Mouse (Mus musculus) thymus, adult 2 months (tissue): ENCODE data around the gene Gpi1.

Experiments
- CTCF ChIP-seq: fragments of 200-500 bp; IDR thresholded peaks from 2 replicates; pipeline ENCODE4 v1.5.1; 2012; ENCODE audit warnings: mild to moderate bottlenecking, control low read depth, low read length, moderate library complexity, borderline replicate concordance; ENCODE audit not compliant: control insufficient read depth, poor library complexity, insufficient read depth; ENCODE audit errors: extremely low read depth
- POLR2A ChIP-seq: fragments of 200-500 bp; IDR thresholded peaks from 2 replicates; pipeline ENCODE4 v1.6.1; 2012; ENCODE audit warnings: mild to moderate bottlenecking, low read length, control low read depth, moderate library complexity; ENCODE audit not compliant: control insufficient read depth, poor library complexity, insufficient read depth; ENCODE audit errors: extremely low read depth

DNA sequence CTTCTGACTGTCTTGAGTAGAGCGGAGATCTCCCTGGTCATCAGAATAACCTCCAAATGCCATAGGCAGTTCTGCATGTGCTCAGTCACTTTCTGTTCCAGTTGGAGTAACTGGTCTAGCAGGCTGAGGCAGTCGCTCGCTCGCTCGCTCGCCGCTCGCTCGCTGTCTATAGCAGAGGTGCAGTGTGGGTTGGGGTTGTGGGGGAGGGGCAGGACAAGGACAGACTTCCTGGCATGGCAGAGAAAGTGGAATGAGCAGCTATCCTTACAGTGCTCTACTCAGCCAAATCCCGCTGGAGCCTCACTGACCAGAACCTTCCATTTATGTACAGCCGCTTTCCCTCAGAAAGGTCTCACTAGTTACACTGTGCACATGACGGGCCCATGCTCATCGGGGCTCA is 46.8 kb downstream of the Gpi1 start:
- no peak for TF ChIP-seq POLR2A
- TF ChIP-seq CTCF = no peak
